Mouse (Mus musculus): ENCODE results near the gene Samd4b. TPM values are rescaled to one million over a fixed set of nuclear protein-coding genes. Genes with fewer than 3 reads are reported as not detected.

The Samd4b gene
- total RNA-seq (2014; fragmentation: Nextera tagmentation) (62.7 and 75.9 TPM in 2 replicates), total RNA-seq (2017) (3.8 and 4.4 TPM in 2 replicates), polyA plus RNA-seq (2012) (88.8 and 104 TPM in 2 replicates)

GRCm38 (mm10) chr7:28597642-28598446 is at the start of gene Samd4b, which contains the start of gene Pak4:
Gene Samd4b, minus strand, starts transcription at chr7:28598144.
Gene Pak4, minus strand, starts transcription at chr7:28598185.
- ATAC-seq (ENCODE audit: extremely low read depth, insufficient number of reproducible peaks, low FRiP score, poor library complexity, severe bottlenecking) (peak; percentile 91), DNase-seq (ENCODE audit: low spot score) (peak; percentile 89)
- Histone ChIP-seq H3K9me3 (replicated peaks) (no peaks in the 10 kb centered on the region), H3K36me3 (replicated peaks) (peaks cover 38% of the 10 kb centered on the region), H3K27me3 (ENCODE audit: insufficient read depth, low read length) (no peaks in the 10 kb centered on the region), H3K4me1 (ENCODE audit: insufficient read depth, low read depth, low read length) (peaks cover 53% of the 10 kb centered on the region), H3K4me3 (ENCODE audit: low read depth, low read length) (peak within 1 kb of the TSS; percentile 76)
- TF ChIP-seq CTCF (IDR thresholded peaks at IDR 0.05; ENCODE audit: low read depth, low read length) = no peak

- H3K36me3 ChIP-seq (replicated peaks) = no peaks in the 10 kb centered on the region
- no peaks in the 10 kb centered on the region for H3K4me1 ChIP-seq (ENCODE audit: insufficient read depth, low read depth, low read length)
- no peaks in the 10 kb centered on the region for H3K9me3 ChIP-seq (replicated peaks)
- H3K4me3 ChIP-seq (ENCODE audit: low read depth, low read length) = no peak overlapping the region
- ATAC-seq (ENCODE audit: extremely low read depth, insufficient number of reproducible peaks, low FRiP score, poor library complexity, severe bottlenecking) (no peak), DNase-seq (ENCODE audit: low spot score) (no peak)
- TF ChIP-seq GATA1 (IDR thresholded peaks at IDR 0.05; ENCODE audit: borderline replicate concordance, low read length) = no peak
- no peak for TF ChIP-seq CTCF (IDR thresholded peaks at IDR 0.05; ENCODE audit: low read depth, low read length)
- H3K27me3 ChIP-seq (ENCODE audit: insufficient read depth, low read length) = peaks cover 4% of the 10 kb centered on the region; the same call in 1 of the 2 replicates
Observed at GRCm38 (mm10) chr7:28647016-28647415, 49.1 kb upstream of the Samd4b start.

- Histone ChIP-seq H3K27me3 (ENCODE audit: insufficient read depth, low read length) (peaks cover 6% of the 10 kb centered on the region), H3K36me3 (replicated peaks) (no peaks in the 10 kb centered on the region), H3K4me1 (ENCODE audit: insufficient read depth, low read depth, low read length) (no peaks in the 10 kb centered on the region), H3K4me3 (ENCODE audit: low read depth, low read length) (no peak overlapping the region), H3K9me3 (replicated peaks) (no peaks in the 10 kb centered on the region)
- TF ChIP-seq TAL1 (conservative IDR thresholded peaks at IDR 0.05; ENCODE audit: low read depth, low read length) (no peak), POLR2AphosphoS5 (IDR thresholded peaks at IDR 0.05; ENCODE audit: insufficient replicate concordance, low read depth, low read length) (no peak), GATA1 (IDR thresholded peaks at IDR 0.05; ENCODE audit: borderline replicate concordance, low read length) (no peak), CTCF (IDR thresholded peaks at IDR 0.05; ENCODE audit: low read depth, low read length) (no peak), GATA2 (IDR thresholded peaks at IDR 0.05; ENCODE audit: borderline replicate concordance, low read depth, low read length) (no peak)
- ATAC-seq (ENCODE audit: extremely low read depth, insufficient number of reproducible peaks, low FRiP score, poor library complexity, severe bottlenecking) (no peak), DNase-seq (ENCODE audit: low spot score) (no peak)
Observed at GRCm38 (mm10) chr7:28645947-28646475, 48.1 kb upstream of the Samd4b start.

- Histone ChIP-seq H3K9me3 (replicated peaks) (no peaks in the 10 kb centered on the region), H3K4me1 (ENCODE audit: insufficient read depth, low read depth, low read length) (no peaks in the 10 kb centered on the region), H3K4me3 (ENCODE audit: low read depth, low read length) (no peak overlapping the region), H3K36me3 (replicated peaks) (no peaks in the 10 kb centered on the region), H3K27me3 (ENCODE audit: insufficient read depth, low read length) (peaks cover 9% of the 10 kb centered on the region)
- ATAC-seq (ENCODE audit: extremely low read depth, insufficient number of reproducible peaks, low FRiP score, poor library complexity, severe bottlenecking) (no peak), DNase-seq (ENCODE audit: low spot score) (no peak)
- TF ChIP-seq CTCF (IDR thresholded peaks at IDR 0.05; ENCODE audit: low read depth, low read length) (no peak), POLR2AphosphoS5 (IDR thresholded peaks at IDR 0.05; ENCODE audit: insufficient replicate concordance, low read depth, low read length) (no peak), GATA2 (IDR thresholded peaks at IDR 0.05; ENCODE audit: borderline replicate concordance, low read depth, low read length) (no peak), GATA1 (IDR thresholded peaks at IDR 0.05; ENCODE audit: borderline replicate concordance, low read length) (no peak), TAL1 (conservative IDR thresholded peaks at IDR 0.05; ENCODE audit: low read depth, low read length) (no peak)
Observed at GRCm38 (mm10) chr7:28645366-28645765, 47.4 kb upstream of the Samd4b start.

GRCm38 (mm10) chr7:28641546-28641945 is 43.6 kb upstream of the Samd4b start:
- H3K4me3 ChIP-seq (ENCODE audit: low read depth, low read length) = no peak overlapping the region
- peaks cover 14% of the 10 kb centered on the region for H3K4me1 ChIP-seq (ENCODE audit: insufficient read depth, low read depth, low read length)
- H3K27me3 ChIP-seq (ENCODE audit: insufficient read depth, low read length) = peaks cover 11% of the 10 kb centered on the region
- TF ChIP-seq POLR2AphosphoS5 (IDR thresholded peaks at IDR 0.05; ENCODE audit: insufficient replicate concordance, low read depth, low read length) = no peak
- no peak for TF ChIP-seq GATA2 (IDR thresholded peaks at IDR 0.05; ENCODE audit: borderline replicate concordance, low read depth, low read length)
- no peak for TF ChIP-seq CTCF (IDR thresholded peaks at IDR 0.05; ENCODE audit: low read depth, low read length)
- TF ChIP-seq GATA1 (IDR thresholded peaks at IDR 0.05; ENCODE audit: borderline replicate concordance, low read length) = no peak
- TF ChIP-seq TAL1 (conservative IDR thresholded peaks at IDR 0.05; ENCODE audit: low read depth, low read length) = no peak
- ATAC-seq (ENCODE audit: extremely low read depth, insufficient number of reproducible peaks, low FRiP score, poor library complexity, severe bottlenecking) = no peak
- DNase-seq (ENCODE audit: low spot score) = no peak
- no peaks in the 10 kb centered on the region for H3K9me3 ChIP-seq (replicated peaks)
- no peaks in the 10 kb centered on the region for H3K36me3 ChIP-seq (replicated peaks)

GRCm38 (mm10) chr7:28637511-28637910 is 39.6 kb upstream of the Samd4b start:
- Histone ChIP-seq H3K4me3 (ENCODE audit: low read depth, low read length) (no peak overlapping the region), H3K9me3 (replicated peaks) (no peaks in the 10 kb centered on the region), H3K36me3 (replicated peaks) (no peaks in the 10 kb centered on the region), H3K27me3 (ENCODE audit: insufficient read depth, low read length) (peaks cover 11% of the 10 kb centered on the region), H3K4me1 (ENCODE audit: insufficient read depth, low read depth, low read length) (peaks cover 14% of the 10 kb centered on the region)
- no peak for ATAC-seq (ENCODE audit: extremely low read depth, insufficient number of reproducible peaks, low FRiP score, poor library complexity, severe bottlenecking)
- TF ChIP-seq GATA1 (IDR thresholded peaks at IDR 0.05; ENCODE audit: borderline replicate concordance, low read length) = no peak
- TF ChIP-seq CTCF (IDR thresholded peaks at IDR 0.05; ENCODE audit: low read depth, low read length) = no peak
- TF ChIP-seq GATA2 (IDR thresholded peaks at IDR 0.05; ENCODE audit: borderline replicate concordance, low read depth, low read length) = no peak
- TF ChIP-seq TAL1 (conservative IDR thresholded peaks at IDR 0.05; ENCODE audit: low read depth, low read length) = no peak
- no peak for TF ChIP-seq POLR2AphosphoS5 (IDR thresholded peaks at IDR 0.05; ENCODE audit: insufficient replicate concordance, low read depth, low read length)
- no peak for DNase-seq (ENCODE audit: low spot score)
